Mouse (Mus musculus): ENCODE measurements around the gene Parvg.
"Not testable (repeated sequence)": the region's sequence is repeated elsewhere in the genome, so short reads cannot be mapped to it uniquely, and the experiment has no call there.

Parvg gene

GRCm38 (mm10) chr15:84323966-84324869, at the start of gene Parvg:
Parvg (plus strand) TSS chr15:84324026.
- no peak for DNase-seq (ENCODE audit: low spot score in 2 of 2)

DNA sequence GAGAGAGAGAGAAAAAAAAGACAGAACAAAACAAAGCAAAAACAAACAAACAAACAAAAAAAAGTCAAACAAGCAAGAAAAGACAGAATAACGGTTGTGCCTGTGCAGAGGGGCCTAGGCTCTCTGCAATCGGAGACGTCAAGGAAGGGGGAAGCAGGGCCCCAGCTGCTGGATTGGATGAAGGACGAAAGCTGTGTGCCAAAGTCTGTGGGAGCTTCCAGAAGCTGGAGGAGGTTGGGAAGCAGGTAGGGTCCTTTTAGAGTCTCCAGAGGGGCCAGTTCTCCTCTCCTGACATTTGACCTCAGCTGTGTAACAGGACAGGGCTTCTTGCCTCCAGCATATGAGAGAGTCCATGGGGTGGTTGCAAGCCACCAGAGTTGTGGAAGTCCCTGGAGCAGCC, 47.8 kb upstream of the Parvg start:
- DNase-seq (ENCODE audit: low spot score in 2 of 2), result no peak

GRCm38 (mm10) chr15:84278091-84278490, 45.7 kb upstream of the Parvg start:
- DNase-seq (ENCODE audit: low spot score in 2 of 2), result no peak

DNA sequence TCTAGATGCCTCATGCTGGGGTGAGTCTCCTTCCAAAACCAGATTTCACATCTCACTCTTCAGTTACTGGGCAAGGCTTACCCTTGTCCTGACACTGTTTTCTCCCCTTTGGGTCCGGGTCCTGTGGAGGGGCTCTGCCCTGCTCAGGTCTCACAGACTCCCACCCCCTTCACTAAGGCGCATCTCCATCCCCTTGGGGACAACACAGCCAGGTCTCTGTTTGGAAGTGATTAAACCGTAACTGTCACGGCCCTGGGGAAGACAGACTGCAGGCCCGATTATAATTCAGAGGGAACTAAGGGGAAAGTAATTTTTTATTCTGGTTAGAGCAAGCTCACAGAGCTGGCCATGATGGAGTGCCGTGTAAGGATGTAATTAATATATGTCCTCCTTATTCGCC, 45.2 kb upstream of the Parvg start:
- DNase-seq (ENCODE audit: low spot score in 2 of 2), result no peak

DNA sequence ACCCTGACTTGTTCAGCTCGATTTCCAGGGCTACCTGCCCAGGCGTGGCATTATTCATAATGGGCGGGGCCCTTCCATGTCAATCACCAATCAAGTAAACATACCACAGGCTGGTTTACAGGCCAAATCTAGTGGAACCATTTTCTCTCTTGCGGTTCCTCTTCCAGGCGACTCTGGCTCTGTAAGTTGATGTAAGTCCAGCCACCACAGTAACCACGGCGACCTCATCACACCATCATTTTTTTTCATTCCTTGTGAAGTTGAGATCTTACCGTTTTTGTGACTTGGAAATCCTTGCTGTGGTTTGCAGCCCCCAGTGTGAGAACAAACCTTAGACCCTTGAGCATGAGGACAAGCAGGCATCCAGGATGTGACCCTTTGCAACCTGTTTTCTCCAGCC, 43.5 kb upstream of the Parvg start:
- DNase-seq (ENCODE audit: low spot score in 2 of 2), result no peak

DNA sequence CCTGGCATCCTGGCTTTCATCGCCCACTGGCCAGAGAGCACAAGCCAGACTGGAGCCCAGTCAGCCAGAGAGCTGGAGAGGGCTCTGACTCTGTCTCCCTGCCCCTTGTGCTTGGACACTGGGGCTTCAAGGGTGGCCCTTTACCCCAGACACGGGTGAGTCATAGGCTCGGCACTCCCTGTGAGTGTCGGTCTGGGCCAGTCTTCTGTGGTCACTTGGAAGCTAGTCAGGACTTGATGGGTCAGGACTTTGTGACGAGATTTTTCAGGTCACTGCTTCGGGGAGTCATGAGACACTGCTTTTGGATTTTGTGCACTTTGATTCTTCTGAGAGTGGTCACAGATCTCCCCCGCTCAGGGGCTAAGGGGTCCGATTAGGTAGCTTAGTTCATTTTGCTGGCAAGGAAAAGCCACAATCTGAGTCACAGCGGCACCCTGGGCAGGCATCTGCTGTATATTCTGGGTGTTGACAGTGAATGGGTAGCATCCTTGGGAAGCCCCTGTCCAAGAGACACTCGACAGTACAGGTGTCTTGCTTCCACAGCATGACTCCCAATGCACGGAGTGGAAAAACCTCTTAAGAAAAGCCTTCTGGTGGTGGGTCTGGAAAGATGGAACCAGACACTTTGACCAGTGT, 43.0 kb upstream of the Parvg start:
- no peak for DNase-seq (ENCODE audit: low spot score in 2 of 2)

DNA sequence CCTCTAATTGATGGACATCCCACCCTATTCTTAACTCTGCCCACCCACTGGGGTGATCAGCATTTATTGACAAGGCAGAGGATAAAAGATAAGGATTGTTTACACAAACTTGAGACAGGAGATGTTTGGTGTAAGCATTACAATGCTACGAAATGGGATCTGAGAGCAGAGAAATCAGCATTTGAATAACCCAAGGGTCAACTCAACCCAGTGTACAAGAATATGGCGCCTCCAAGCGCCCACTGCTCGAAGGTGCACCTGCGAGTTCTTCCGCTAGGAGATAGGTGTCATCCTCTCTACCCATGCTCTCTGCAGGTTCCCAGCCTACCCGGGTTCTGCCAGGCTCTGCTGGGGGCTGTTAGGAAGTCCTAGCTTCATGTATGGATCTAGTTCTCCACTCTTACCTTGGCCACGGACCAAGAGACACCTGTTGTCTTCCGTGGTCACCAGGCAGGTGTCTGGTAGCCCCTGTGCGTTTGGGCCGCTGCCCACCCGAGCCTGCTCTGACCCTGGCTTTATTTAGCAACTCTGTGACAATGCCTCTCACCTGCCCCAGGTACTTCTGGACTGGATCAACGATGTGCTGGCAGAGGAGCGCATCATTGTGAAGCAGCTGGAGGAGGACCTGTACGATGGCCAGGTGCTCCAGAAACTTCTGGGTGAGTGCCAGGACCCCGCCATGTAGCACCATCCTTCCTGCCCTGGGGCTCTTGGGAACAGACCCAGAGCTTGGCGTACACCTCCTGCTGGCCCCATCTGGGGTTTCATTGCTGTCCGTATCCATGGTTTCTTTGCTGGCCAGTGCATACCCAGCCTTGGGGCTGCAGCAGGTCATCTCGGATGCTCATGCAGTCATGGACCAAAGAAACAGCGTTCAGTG, 41.4 kb upstream of the Parvg start:
- no peak for DNase-seq (ENCODE audit: low spot score in 2 of 2)

DNA sequence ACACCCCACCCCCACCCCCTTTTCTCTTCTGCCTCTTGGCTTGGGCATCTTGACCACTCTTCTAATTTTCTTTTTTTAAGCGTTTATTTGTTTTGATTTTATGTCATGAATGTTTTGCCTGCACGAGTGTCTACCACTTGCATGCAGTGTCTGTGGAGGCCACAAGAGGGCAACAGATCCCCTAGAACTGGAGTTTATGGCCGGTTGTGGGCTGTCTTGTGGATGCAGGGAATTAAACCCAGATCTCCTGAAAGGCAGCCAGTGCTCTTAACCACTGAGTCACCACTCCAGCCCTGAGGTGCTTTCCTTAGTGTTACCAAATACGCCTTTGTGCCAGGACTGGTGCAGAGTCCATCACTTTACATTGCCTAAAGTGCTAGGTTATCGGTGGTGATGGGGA, 39.8 kb upstream of the Parvg start:
- no peak for DNase-seq (ENCODE audit: low spot score in 2 of 2)

GRCm38 (mm10) chr15:84285453-84285852, 38.4 kb upstream of the Parvg start:
- DNase-seq (ENCODE audit: low spot score in 2 of 2), result no peak

GRCm38 (mm10) chr15:84288953-84289352, 34.9 kb upstream of the Parvg start:
- DNase-seq (ENCODE audit: low spot score in 2 of 2), result not testable (repeated sequence)

GRCm38 (mm10) chr15:84291097-84291496, 32.7 kb upstream of the Parvg start:
- no peak for DNase-seq (ENCODE audit: low spot score in 2 of 2)

GRCm38 (mm10) chr15:84293590-84293989, 30.2 kb upstream of the Parvg start:
- DNase-seq (ENCODE audit: low spot score in 2 of 2), result no peak

GRCm38 (mm10) chr15:84294391-84294790, 29.4 kb upstream of the Parvg start:
- no peak for DNase-seq (ENCODE audit: low spot score in 2 of 2)

DNA sequence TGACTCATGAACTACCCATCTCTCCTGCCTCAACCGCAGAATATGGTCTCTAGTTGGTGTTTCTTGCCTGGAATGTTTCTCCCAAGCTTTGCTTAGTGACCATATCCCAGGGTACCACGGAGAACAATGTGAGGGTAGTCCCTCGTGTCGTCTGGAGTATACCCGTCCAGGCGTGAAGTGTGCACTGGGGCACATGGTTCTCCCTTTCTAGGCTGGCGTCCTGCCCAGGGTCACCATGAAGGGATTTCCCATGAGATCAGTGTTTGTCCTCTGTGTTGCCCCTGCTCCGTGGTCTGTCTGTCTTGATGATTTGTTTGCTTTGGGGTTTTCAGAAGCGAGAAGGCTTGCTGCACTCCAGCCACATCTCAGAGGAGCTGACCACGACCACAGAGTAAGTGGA, 28.6 kb upstream of the Parvg start:
- DNase-seq (ENCODE audit: low spot score in 2 of 2), result no peak

DNA sequence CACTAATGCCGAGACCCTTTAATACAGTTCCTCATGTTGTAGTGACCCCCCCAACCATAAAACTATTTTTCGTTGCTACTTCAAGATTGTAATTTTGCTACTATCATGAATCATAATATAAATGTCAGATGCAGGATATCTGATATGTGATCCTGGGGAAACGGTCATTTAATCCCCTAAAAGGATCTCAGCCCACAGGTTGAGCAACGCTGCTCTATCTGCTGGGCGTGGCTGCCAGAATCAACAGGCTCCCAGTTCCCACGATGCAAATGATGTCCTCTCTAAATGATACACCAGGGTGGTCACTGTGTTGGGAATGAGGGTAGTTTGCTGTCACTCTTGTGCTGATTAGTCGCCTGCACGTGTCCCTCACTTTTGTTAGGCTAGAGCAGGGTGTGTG, 26.4 kb upstream of the Parvg start:
- no peak for DNase-seq (ENCODE audit: low spot score in 2 of 2)

- peak; percentile 35 to 51 for DNase-seq (ENCODE audit: low spot score in 2 of 2)
Measured at GRCm38 (mm10) chr15:84298804-84299370, 24.9 kb upstream of the Parvg start.

DNA sequence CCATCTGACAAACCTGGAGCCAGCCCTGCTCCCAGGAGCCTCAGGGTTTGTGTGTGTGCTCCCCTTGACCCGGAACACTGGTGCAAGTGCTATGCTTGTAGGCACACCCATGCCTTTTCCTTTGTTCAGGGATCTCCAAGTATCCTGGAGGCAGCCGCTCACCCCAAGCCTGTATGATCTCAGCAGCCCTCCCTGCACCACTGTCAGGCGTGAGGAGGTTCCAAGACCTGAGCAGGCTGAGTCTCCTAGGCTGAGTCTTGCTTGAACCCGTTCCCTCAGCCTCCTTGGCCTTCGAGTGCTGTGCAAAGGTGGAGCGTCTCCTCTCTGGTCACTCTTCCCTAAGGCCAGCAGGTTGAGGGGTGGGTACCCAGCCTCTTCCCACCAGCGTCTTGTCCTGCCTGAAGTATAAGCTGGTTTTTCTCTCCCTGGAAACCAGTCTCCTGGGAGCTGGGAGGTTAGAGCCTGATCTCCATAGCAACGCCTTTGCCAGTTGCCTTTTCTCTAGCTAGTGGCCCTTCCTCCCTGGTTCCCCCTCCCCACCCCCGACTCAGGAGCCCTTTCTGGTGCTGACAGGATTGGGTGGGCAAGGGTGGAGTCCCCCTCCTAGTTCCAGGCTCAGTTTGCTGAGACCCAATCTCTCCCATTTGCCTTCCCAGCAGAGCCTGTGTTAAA, 24.0 kb upstream of the Parvg start:
- DNase-seq (ENCODE audit: low spot score in 2 of 2), result no peak

GRCm38 (mm10) chr15:84300591-84300990, 23.2 kb upstream of the Parvg start:
- no peak for DNase-seq (ENCODE audit: low spot score in 2 of 2)

DNA sequence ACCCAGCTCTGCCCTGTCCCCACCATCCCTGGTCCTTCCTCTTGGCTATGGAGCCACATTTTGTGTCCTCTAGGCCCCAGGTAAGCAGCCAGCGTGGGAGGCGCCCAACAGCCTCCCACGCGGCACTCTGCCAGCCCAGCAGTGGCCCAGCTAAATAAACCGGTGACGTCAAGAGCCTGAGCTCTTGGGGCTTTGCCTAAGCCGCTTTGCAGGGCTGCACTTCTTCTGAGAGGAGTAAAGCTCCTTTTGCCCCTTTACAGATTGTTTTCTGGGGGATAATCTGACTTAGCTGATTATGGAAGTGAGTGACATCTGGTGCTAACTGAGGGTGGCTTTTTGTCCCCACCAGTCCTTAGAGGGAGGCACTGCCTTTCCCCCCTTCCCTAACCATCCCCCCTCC, 22.8 kb upstream of the Parvg start:
- peak in 1 of 2 experiments; percentile 32 for DNase-seq (ENCODE audit: low spot score in 2 of 2)

DNA sequence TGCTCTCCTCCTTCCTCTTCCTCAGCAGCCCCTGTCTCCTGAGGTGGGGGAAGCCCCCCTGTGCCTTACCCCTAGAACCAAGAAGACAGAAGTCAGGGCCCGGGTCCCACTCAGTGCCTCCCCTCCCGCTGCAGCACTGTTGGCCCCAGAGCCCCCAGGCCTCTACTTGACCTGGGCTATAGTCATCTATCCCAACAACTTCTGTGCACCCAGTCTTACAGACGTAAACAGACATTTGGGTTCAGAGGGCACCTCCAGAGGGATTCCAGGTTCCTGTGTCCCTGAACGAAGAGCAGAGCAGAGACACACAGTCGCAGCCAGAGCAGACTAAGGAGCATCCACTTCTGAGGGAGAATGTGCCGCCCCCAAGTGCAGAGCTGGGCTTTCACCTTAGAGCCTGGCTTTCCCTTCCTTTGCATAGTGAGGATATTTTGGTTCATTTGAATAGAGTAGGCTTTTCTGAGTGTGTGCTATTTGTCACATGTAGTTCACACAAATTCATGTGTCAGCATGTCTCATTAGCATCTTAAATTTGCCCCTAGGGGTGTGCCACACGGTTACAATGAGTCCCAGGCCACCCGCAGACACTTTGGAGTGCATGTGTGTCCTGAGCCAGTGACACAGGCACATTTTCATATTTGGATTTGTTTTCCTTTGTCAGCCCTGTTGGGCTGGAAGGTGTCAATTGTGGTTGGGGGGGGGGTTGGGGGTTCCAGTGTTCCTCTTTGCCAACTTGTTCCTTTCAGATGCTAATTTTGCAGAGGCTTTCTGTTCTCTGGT, 22.0 kb upstream of the Parvg start:
- DNase-seq (ENCODE audit: low spot score in 2 of 2), result no peak

- no peak for DNase-seq (ENCODE audit: low spot score in 2 of 2)
Measured at GRCm38 (mm10) chr15:84303264-84303663, 20.6 kb upstream of the Parvg start.

All from right cerebral cortex, postnatal 36 days (tissue).